Mouse (Mus musculus) CH12.LX (cell line): ENCODE measurements at regions not wholly inside any gene's neighbourhood (a gene's known extent, or its start where the extent isn't known, plus 50 kb on each side); places are given as distances from the start of the nearest gene placed in this dataset.

Experiments used
- DNase-seq: peaks from one replicate; pipeline ENCODE4 v3.0.0-alpha.2; 2013; ENCODE audit errors: extremely low read depth
- H3K27ac ChIP-seq: 2 replicates; pipeline ENCODE4 v1.5.1; 2012; ENCODE audit warnings: low read depth, mild to moderate bottlenecking, control low read depth, moderate library complexity; ENCODE audit not compliant: insufficient read depth
- H3K27me3 ChIP-seq: replicated peaks from 2 replicates; pipeline ENCODE3; 2012; ENCODE audit warnings: inconsistent platforms
- H3K36me3 ChIP-seq, 2 experiments: replicated peaks in 1 of 2; 2 replicates each; pipeline versions ENCODE3 to v1.6.1; 2012; ENCODE audit warnings: inconsistent platforms in 1 of 2, low read length in 1 of 2, mild to moderate bottlenecking in 1 of 2, mixed read lengths in 1 of 2, moderate library complexity in 1 of 2; ENCODE audit not compliant: control insufficient read depth in 1 of 2, insufficient read depth in 1 of 2
- H3K4me1 ChIP-seq, 2 experiments: 2 replicates each; pipeline ENCODE4 v1.6.1; 2012; ENCODE audit warnings: inconsistent platforms in 1 of 2, moderate library complexity in 1 of 2; ENCODE audit not compliant: insufficient read depth in 2 of 2, control insufficient read depth in 1 of 2
- H3K4me2 ChIP-seq: 2 replicates; pipeline ENCODE4 v1.6.1; 2012; ENCODE audit warnings: low read depth, mild to moderate bottlenecking, control low read depth; ENCODE audit not compliant: poor library complexity, insufficient read depth, severe bottlenecking
- H3K4me3 ChIP-seq, 3 experiments: fragments of 150-350 bp in 1 of 3; sonication (generic) in 1 of 3; replicated peaks in 1 of 3; 2 replicates each; pipeline versions ENCODE3 to v1.5.1; 2011 to 2012; ENCODE audit warnings: low read depth in 2 of 3, low read length in 2 of 3, mild to moderate bottlenecking in 2 of 3, moderate library complexity in 2 of 3, control low read depth in 1 of 3, improper control_type of control experiment in 1 of 3, inconsistent platforms in 1 of 3, mixed read lengths in 1 of 3; ENCODE audit not compliant: poor library complexity in 1 of 3
- H3K79me2 ChIP-seq: replicated peaks from 2 replicates; pipeline ENCODE4 v1.6.1; 2012; ENCODE audit warnings: mild to moderate bottlenecking, moderate library complexity; ENCODE audit not compliant: control insufficient read depth, poor library complexity, insufficient read depth, severe bottlenecking; ENCODE audit errors: extremely low read depth
- H3K9ac ChIP-seq: 2 replicates; pipeline ENCODE4 v1.6.1; 2012; ENCODE audit warnings: low read depth, mild to moderate bottlenecking, control low read depth, moderate library complexity; ENCODE audit not compliant: insufficient read depth
- H3K9me3 ChIP-seq: replicated peaks from 2 replicates; pipeline ENCODE3; 2012; ENCODE audit warnings: low read length, inconsistent platforms, mixed read lengths
- CHD2 ChIP-seq: IDR thresholded peaks from 2 replicates; pipeline ENCODE4 v1.6.1; 2011; ENCODE audit warnings: low read length, improper control_type of control experiment
- CTCF ChIP-seq, 2 experiments: IDR thresholded peaks in 1 of 2; conservative IDR thresholded peaks in 1 of 2; 2 replicates each; pipeline ENCODE4 v1.5.1; 2011 to 2012; ENCODE audit warnings: low read depth in 2 of 2, low read length in 2 of 2, improper control_type of control experiment in 1 of 2, inconsistent platforms in 1 of 2, mild to moderate bottlenecking in 1 of 2, moderate library complexity in 1 of 2
- EP300 ChIP-seq: IDR thresholded peaks from 2 replicates; pipeline ENCODE4 v1.6.1; 2011; ENCODE audit warnings: low read length, improper control_type of control experiment
- ETS1 ChIP-seq: conservative IDR thresholded peaks from 2 replicates; pipeline ENCODE4 v1.6.1; 2012; ENCODE audit warnings: low read depth, mild to moderate bottlenecking, inconsistent platforms, low read length, improper control_type of control experiment, moderate library complexity
- GABPA ChIP-seq: IDR thresholded peaks from 2 replicates; pipeline ENCODE4 v1.6.1; 2012; ENCODE audit warnings: low read depth, low read length, improper control_type of control experiment, inconsistent platforms; ENCODE audit not compliant: insufficient replicate concordance
- HCFC1 ChIP-seq: IDR thresholded peaks from 2 replicates; pipeline ENCODE4 v1.6.1; 2012; ENCODE audit warnings: low read depth, mild to moderate bottlenecking, inconsistent platforms, low read length, improper control_type of control experiment
- IRF4 ChIP-seq: IDR thresholded peaks from 2 replicates; pipeline ENCODE4 v1.6.1; 2014; ENCODE audit warnings: low read depth, mild to moderate bottlenecking, inconsistent platforms, low read length, improper control_type of control experiment
- JUN ChIP-seq: IDR thresholded peaks from 2 replicates; pipeline ENCODE4 v1.6.1; 2011; ENCODE audit warnings: low read depth, mild to moderate bottlenecking, low read length, improper control_type of control experiment, moderate library complexity; ENCODE audit not compliant: insufficient read depth
- JUND ChIP-seq: conservative IDR thresholded peaks from 2 replicates; pipeline ENCODE4 v1.6.1; 2011; ENCODE audit warnings: low read depth, low read length, improper control_type of control experiment
- MAFK ChIP-seq: IDR thresholded peaks from 2 replicates; pipeline ENCODE4 v1.6.1; 2011; ENCODE audit warnings: low read length, improper control_type of control experiment; ENCODE audit not compliant: insufficient replicate concordance
- MAZ ChIP-seq: IDR thresholded peaks from 2 replicates; pipeline ENCODE4 v1.6.1; 2012; ENCODE audit warnings: low read depth, mild to moderate bottlenecking, inconsistent platforms, low read length, improper control_type of control experiment, moderate library complexity
- MXI1 ChIP-seq: IDR thresholded peaks from 2 replicates; pipeline ENCODE4 v1.6.1; 2011; ENCODE audit warnings: mild to moderate bottlenecking, low read depth, low read length, improper control_type of control experiment
- MYC ChIP-seq: IDR thresholded peaks from 2 replicates; pipeline ENCODE4 v1.6.1; 2011; ENCODE audit warnings: low read depth, mild to moderate bottlenecking, improper control_type of control experiment, low read length
- NELFE ChIP-seq: IDR thresholded peaks from 2 replicates; pipeline ENCODE4 v1.6.1; 2011; ENCODE audit warnings: low read depth, low read length, improper control_type of control experiment
- PAX5 ChIP-seq: IDR thresholded peaks from 2 replicates; pipeline ENCODE4 v1.6.1; 2012; ENCODE audit warnings: low read length, inconsistent platforms, mixed read lengths
- POLR2A ChIP-seq: IDR thresholded peaks from 2 replicates; pipeline ENCODE4 v1.6.1; 2011; ENCODE audit warnings: low read depth, mild to moderate bottlenecking, improper control_type of control experiment, low read length
- POLR2AphosphoS2 ChIP-seq: IDR thresholded peaks from 2 replicates; pipeline ENCODE4 v1.6.1; 2011; ENCODE audit warnings: low read depth, low read length, improper control_type of control experiment
- RAD21 ChIP-seq: IDR thresholded peaks from 2 replicates; pipeline ENCODE4 v1.6.1; 2011; ENCODE audit warnings: low read depth, mild to moderate bottlenecking, low read length, improper control_type of control experiment, moderate library complexity
- SMC3 ChIP-seq: IDR thresholded peaks from 2 replicates; pipeline ENCODE4 v1.6.1; 2011; ENCODE audit warnings: low read depth, low read length, improper control_type of control experiment
- TBP ChIP-seq: conservative IDR thresholded peaks from 2 replicates; pipeline ENCODE4 v1.6.1; 2011; ENCODE audit warnings: low read depth, low read length, improper control_type of control experiment
- USF1 ChIP-seq: IDR thresholded peaks from 2 replicates; pipeline ENCODE4 v1.6.1; 2014; ENCODE audit warnings: low read depth, mild to moderate bottlenecking, inconsistent platforms, low read length, improper control_type of control experiment
- USF2 ChIP-seq: conservative IDR thresholded peaks from 2 replicates; pipeline ENCODE4 v1.6.1; 2011; ENCODE audit warnings: low read depth, low read length, improper control_type of control experiment
- ZC3H11A ChIP-seq: IDR thresholded peaks from 2 replicates; pipeline ENCODE4 v1.6.1; 2012; ENCODE audit warnings: low read depth, mild to moderate bottlenecking, inconsistent platforms, low read length, improper control_type of control experiment
- ZKSCAN1 ChIP-seq: IDR thresholded peaks from 2 replicates; pipeline ENCODE4 v1.6.1; 2012; ENCODE audit warnings: low read depth, inconsistent platforms, low read length, improper control_type of control experiment, borderline replicate concordance
- ZNF384 ChIP-seq: IDR thresholded peaks from 2 replicates; pipeline ENCODE4 v1.6.1; 2012; ENCODE audit warnings: low read depth, low read length, improper control_type of control experiment, inconsistent platforms
- dilution Hi-C: fragments of 300-500 bp; cut with MboI; formaldehyde crosslinking; loops from 2 replicates; pipeline ENCODE4 v1.14.3; 2020; ENCODE audit warnings: low sequenced_read_pairs; ENCODE audit not compliant: extremely low pct_unique_long_range_greater_than_20kb, extremely low pct_ligation_motif_present
- in situ Hi-C: fragments of 300-500 bp; cut with MboI; formaldehyde crosslinking; loops from 3 replicates; pipeline ENCODE4 v1.14.3; 2019; ENCODE audit warnings: low sequenced_read_pairs, low pct_ligation_motif_present, low pct_unique_long_range_greater_than_20kb, mixed read lengths

DNA sequence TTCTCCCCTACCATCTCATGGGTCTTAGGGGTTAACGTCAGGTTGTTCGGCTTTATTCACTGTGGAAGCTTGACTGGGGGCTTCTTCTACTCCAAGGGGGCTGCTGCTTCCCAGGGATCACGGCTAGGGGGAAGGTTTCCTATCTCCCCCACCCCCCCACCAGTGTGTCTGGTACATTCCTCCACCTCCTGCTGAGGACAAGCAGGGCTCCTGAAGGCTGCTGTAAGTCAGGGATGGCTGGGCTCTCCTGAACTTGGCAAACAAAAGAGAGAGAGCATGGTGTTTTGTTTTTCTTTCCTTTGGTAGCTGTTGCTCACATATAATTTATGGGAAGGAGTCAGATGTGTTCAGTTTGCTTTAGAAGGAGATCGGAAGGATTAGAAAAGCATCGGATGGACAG is 54.7 kb upstream of the Commd3 start:
- DNase-seq: no peak
- no peak overlapping the region for H3K4me3 ChIP-seq
- TF ChIP-seq SMC3 (no peak), POLR2A (no peak), RAD21 (no peak), TBP (no peak), ZNF384 (no peak), IRF4 (no peak), JUND (no peak), ZKSCAN1 (no peak), USF2 (no peak), USF1 (no peak)
- in situ Hi-C loops (no loop called here), dilution Hi-C loops (no loop called here)
- no peak overlapping the region for H3K27ac ChIP-seq
- no peaks in the 10 kb centered on the region for H3K9me3 ChIP-seq
- no peaks in the 10 kb centered on the region for H3K4me1 ChIP-seq
- H3K9ac ChIP-seq: no peak overlapping the region
- H3K79me2 ChIP-seq: no peaks in the 10 kb centered on the region
- no peaks in the 10 kb centered on the region for H3K36me3 ChIP-seq
- H3K27me3 ChIP-seq: no peaks in the 10 kb centered on the region
- no peak overlapping the region for H3K4me2 ChIP-seq

DNA sequence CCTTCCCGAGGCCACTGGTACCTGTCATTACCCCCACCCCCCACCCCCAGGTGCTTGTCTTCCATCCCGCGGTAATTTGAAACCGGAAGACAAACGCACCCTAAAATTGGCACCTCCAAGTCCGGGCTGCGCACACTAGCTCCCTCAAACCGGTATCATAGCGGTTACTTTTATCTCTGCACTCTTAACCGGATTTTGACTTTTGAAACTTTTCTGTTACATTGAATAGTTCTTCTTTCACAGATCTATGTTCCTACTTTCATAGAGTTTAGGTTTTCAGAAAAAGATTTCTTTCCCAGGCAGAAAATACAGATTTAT is 62.4 kb upstream of the Commd3 start:
- DNase-seq: no peak
- H3K79me2 ChIP-seq: no peaks in the 10 kb centered on the region

More for the DNA sequence above, 62.4 kb upstream of the Commd3 start:
- Histone ChIP-seq H3K27me3 (no peaks in the 10 kb centered on the region), H3K4me2 (no peak overlapping the region), H3K9me3 (no peaks in the 10 kb centered on the region), H3K27ac (no peak overlapping the region), H3K4me1 (peaks cover 0 to 4% of the 10 kb centered on the region in 2 experiments; a peak in 1 of 4 replicates), H3K9ac (no peak overlapping the region), H3K4me3 (no peak overlapping the region), H3K36me3 (no peaks in the 10 kb centered on the region)
- TF ChIP-seq MYC (no peak), IRF4 (no peak), POLR2AphosphoS2 (no peak), JUND (no peak), NELFE (no peak), USF2 (no peak), MAFK (no peak), CHD2 (no peak), PAX5 (no peak), CTCF (conservative IDR thresholded peaks at IDR 0.05 in 1 of 2, IDR thresholded peaks at IDR 0.05 in 1 of 2; ENCODE audit: low read depth in 2 of 2, low read length in 2 of 2) (no peak), EP300 (no peak), GABPA (no peak), JUN (no peak), MAZ (no peak), MXI1 (no peak), TBP (no peak), ZC3H11A (no peak), ETS1 (no peak), SMC3 (no peak), HCFC1 (no peak)
- in situ Hi-C loops: no loop called here
- dilution Hi-C loops: no loop called here
